Mouse (Mus musculus) thymus, postnatal 10 days (tissue): ENCODE results near the gene Entpd6.

Experiments
- DNase-seq, 2 experiments: peaks; one replicate each; pipeline ENCODE4 v3.0.0; 2021; ENCODE audit warnings: low spot score in 2 of 2

Gene Entpd6

GRCm38 (mm10) chr2:150786251-150787180 is 37.7 kb downstream of the Entpd6 start, which contains the start of gene Pygb:
Pygb (plus strand) TSS chr2:150786735.
- DNase-seq, result peak; percentile 65 to 77

- peak; percentile 7 to 20 for DNase-seq
Observed at GRCm38 (mm10) chr2:150787234-150787771, 38.5 kb downstream of the Entpd6 start.

GRCm38 (mm10) chr2:150788768-150789550 is 40.1 kb downstream of the Entpd6 start:
- no peak for DNase-seq

GRCm38 (mm10) chr2:150793320-150793719 is 44.5 kb downstream of the Entpd6 start:
- no peak for DNase-seq

- DNase-seq, result no peak
Observed at GRCm38 (mm10) chr2:150798084-150798483, 49.2 kb downstream of the Entpd6 start.

GRCm38 (mm10) chr2:150800616-150801015 is 51.8 kb downstream of the Entpd6 start:
- no peak for DNase-seq

GRCm38 (mm10) chr2:150803035-150803434 is 54.2 kb downstream of the Entpd6 start:
- DNase-seq, result no peak

- no peak for DNase-seq
Observed at GRCm38 (mm10) chr2:150808381-150808780, 59.5 kb downstream of the Entpd6 start.

- DNase-seq, result no peak
Observed at GRCm38 (mm10) chr2:150808812-150809211, 60.0 kb downstream of the Entpd6 start.

GRCm38 (mm10) chr2:150810603-150811002 is 61.8 kb downstream of the Entpd6 start:
- no peak for DNase-seq

- no peak for DNase-seq
Observed at GRCm38 (mm10) chr2:150812816-150813215, 64.0 kb downstream of the Entpd6 start.

GRCm38 (mm10) chr2:150816676-150817402 is 68.0 kb downstream of the Entpd6 start:
- no peak for DNase-seq

- no peak for DNase-seq
Observed at GRCm38 (mm10) chr2:150818742-150819141, 69.9 kb downstream of the Entpd6 start.

GRCm38 (mm10) chr2:150820720-150821119 is 71.9 kb downstream of the Entpd6 start:
- DNase-seq, result no peak
